Mouse (Mus musculus) stomach, postnatal 0 days (tissue): ENCODE measurements around the gene Far1.

ENCODE experiments used
- CTCF ChIP-seq: IDR thresholded peaks from 2 replicates; pipeline ENCODE4 v1.5.1; 2016; ENCODE audit warnings: antibody characterized with exemption, low read depth, mild to moderate bottlenecking, moderate library complexity
- EP300 ChIP-seq: optimal IDR thresholded peaks from 2 replicates; pipeline ENCODE3; 2016; ENCODE audit warnings: antibody characterized with exemption

GRCm38 (mm10) chr7:113592696-113593095 lies 79.1 kb downstream of the Far1 start:
- TF ChIP-seq CTCF (no peak), EP300 (no peak)
